Mouse (Mus musculus) B cell, adult 2 months (primary cell): ENCODE results near the gene Unc5c.

Experiments used
- DNase-seq, 2 experiments: peaks; one replicate each; pipeline ENCODE4 v3.0.0; 2022

Unc5c gene

GRCm38 (mm10) chr3:141465104-141465705, at the start of gene Unc5c:
Gene Unc5c, plus strand, starts transcription at chr3:141465216.
- DNase-seq = no peak

GRCm38 (mm10) chr3:141457475-141457874, 7.5 kb upstream of the Unc5c start:
- DNase-seq = no peak

- no peak for DNase-seq
Measured at GRCm38 (mm10) chr3:141462482-141462881, 2.5 kb upstream of the Unc5c start.

- no peak for DNase-seq
Measured at GRCm38 (mm10) chr3:141464691-141465103, 319 bp upstream of the Unc5c start.

- DNase-seq = no peak
Measured at GRCm38 (mm10) chr3:141466061-141466460, 1.0 kb downstream of the Unc5c start.

- DNase-seq = no peak
Measured at GRCm38 (mm10) chr3:141466727-141467335, 1.8 kb downstream of the Unc5c start.

- no peak for DNase-seq
Measured at GRCm38 (mm10) chr3:141469338-141469737, 4.3 kb downstream of the Unc5c start.

- no peak for DNase-seq
Measured at GRCm38 (mm10) chr3:141473205-141473604, 8.2 kb downstream of the Unc5c start.

GRCm38 (mm10) chr3:141475389-141475788, 10.4 kb downstream of the Unc5c start:
- no peak for DNase-seq

GRCm38 (mm10) chr3:141475919-141476318, 10.9 kb downstream of the Unc5c start:
- no peak for DNase-seq

GRCm38 (mm10) chr3:141476670-141477069, 11.7 kb downstream of the Unc5c start:
- no peak for DNase-seq

GRCm38 (mm10) chr3:141482465-141482864, 17.4 kb downstream of the Unc5c start:
- DNase-seq = no peak

- no peak for DNase-seq
Measured at GRCm38 (mm10) chr3:141483665-141484431, 18.8 kb downstream of the Unc5c start.

GRCm38 (mm10) chr3:141485218-141485617, 20.2 kb downstream of the Unc5c start:
- no peak for DNase-seq

- DNase-seq = no peak
Measured at GRCm38 (mm10) chr3:141490647-141491046, 25.6 kb downstream of the Unc5c start.

GRCm38 (mm10) chr3:141491272-141491950, 26.4 kb downstream of the Unc5c start:
- no peak for DNase-seq

- DNase-seq = no peak
Measured at GRCm38 (mm10) chr3:141491951-141492310, 26.9 kb downstream of the Unc5c start.

- no peak for DNase-seq
Measured at GRCm38 (mm10) chr3:141493000-141493399, 28.0 kb downstream of the Unc5c start.

GRCm38 (mm10) chr3:141498348-141499056, 33.5 kb downstream of the Unc5c start:
- no peak for DNase-seq

GRCm38 (mm10) chr3:141501845-141502505, 37.0 kb downstream of the Unc5c start:
- DNase-seq = no peak

GRCm38 (mm10) chr3:141503331-141503730, 38.3 kb downstream of the Unc5c start:
- DNase-seq = no peak

- no peak for DNase-seq
Measured at GRCm38 (mm10) chr3:141509772-141510171, 44.8 kb downstream of the Unc5c start.
